Mouse (Mus musculus) kidney, adult 8-10 months (tissue): ENCODE data around the gene Ranbp3.
"Not testable (repeated sequence)": the region's sequence is repeated elsewhere in the genome, so short reads cannot be mapped to it uniquely, and the experiment has no call there.

Experiments
- DNase-seq, 2 experiments: peaks; one replicate each; pipeline ENCODE4 v3.0.0; 2022

The Ranbp3 gene

GRCm38 (mm10) chr17:56672941-56673646 is at the start of gene Ranbp3:
Gene Ranbp3, plus strand, starts transcription at chr17:56673294.
- peak; percentile 99 for DNase-seq

- no peak for DNase-seq
Observed at GRCm38 (mm10) chr17:56625495-56625894, 47.6 kb upstream of the Ranbp3 start.

GRCm38 (mm10) chr17:56626260-56626659 is 46.8 kb upstream of the Ranbp3 start:
- DNase-seq = no peak

- peak; percentile 98 for DNase-seq
Observed at GRCm38 (mm10) chr17:56626754-56627470, 46.2 kb upstream of the Ranbp3 start, which contains the start of gene Lonp1. Gene Lonp1, minus strand, starts transcription at chr17:56626887.

- DNase-seq = peak; percentile 64 to 74
Observed at GRCm38 (mm10) chr17:56627530-56628277, 45.4 kb upstream of the Ranbp3 start, which contains the start of gene Catsperd. Gene Catsperd, plus strand, starts transcription at chr17:56628143.

GRCm38 (mm10) chr17:56629800-56630781 is 43.0 kb upstream of the Ranbp3 start:
- not testable (repeated sequence) for DNase-seq

GRCm38 (mm10) chr17:56631807-56632206 is 41.3 kb upstream of the Ranbp3 start:
- no peak for DNase-seq

- no peak for DNase-seq
Observed at GRCm38 (mm10) chr17:56634023-56634422, 39.1 kb upstream of the Ranbp3 start.

GRCm38 (mm10) chr17:56643237-56643636 is 29.9 kb upstream of the Ranbp3 start:
- DNase-seq = no peak

- no peak for DNase-seq
Observed at GRCm38 (mm10) chr17:56647546-56647945, 25.5 kb upstream of the Ranbp3 start.

GRCm38 (mm10) chr17:56651801-56652200 is 21.3 kb upstream of the Ranbp3 start:
- DNase-seq = peak; percentile 21 to 64

GRCm38 (mm10) chr17:56654771-56655170 is 18.3 kb upstream of the Ranbp3 start:
- DNase-seq = no peak

- no peak for DNase-seq
Observed at GRCm38 (mm10) chr17:56655311-56655710, 17.8 kb upstream of the Ranbp3 start.

GRCm38 (mm10) chr17:56656171-56656570 is 16.9 kb upstream of the Ranbp3 start:
- DNase-seq = no peak

GRCm38 (mm10) chr17:56663659-56664058 is 9.4 kb upstream of the Ranbp3 start:
- no peak for DNase-seq

- no peak for DNase-seq
Observed at GRCm38 (mm10) chr17:56664333-56664732, 8.8 kb upstream of the Ranbp3 start.

GRCm38 (mm10) chr17:56666384-56666783 is 6.7 kb upstream of the Ranbp3 start:
- no peak for DNase-seq

GRCm38 (mm10) chr17:56667591-56667990 is 5.5 kb upstream of the Ranbp3 start:
- DNase-seq = no peak

- DNase-seq = peak; percentile 65 to 74
Observed at GRCm38 (mm10) chr17:56668384-56669144, 4.5 kb upstream of the Ranbp3 start.

GRCm38 (mm10) chr17:56669766-56670165 is 3.3 kb upstream of the Ranbp3 start:
- no peak for DNase-seq
